Mouse (Mus musculus) B cell, adult 2 months (primary cell): ENCODE results near the gene Dhrs11.
"Not testable (repeated sequence)": the region's sequence is repeated elsewhere in the genome, so short reads cannot be mapped to it uniquely, and the experiment has no call there.

Experiments used
- DNase-seq, 2 experiments: peaks; one replicate each; pipeline ENCODE4 v3.0.0; 2022

Dhrs11 gene

GRCm38 (mm10) chr11:84828516-84829399 lies at the start of gene Dhrs11:
Dhrs11 (minus strand) TSS chr11:84828994.
- peak; percentile 87 for DNase-seq

DNA sequence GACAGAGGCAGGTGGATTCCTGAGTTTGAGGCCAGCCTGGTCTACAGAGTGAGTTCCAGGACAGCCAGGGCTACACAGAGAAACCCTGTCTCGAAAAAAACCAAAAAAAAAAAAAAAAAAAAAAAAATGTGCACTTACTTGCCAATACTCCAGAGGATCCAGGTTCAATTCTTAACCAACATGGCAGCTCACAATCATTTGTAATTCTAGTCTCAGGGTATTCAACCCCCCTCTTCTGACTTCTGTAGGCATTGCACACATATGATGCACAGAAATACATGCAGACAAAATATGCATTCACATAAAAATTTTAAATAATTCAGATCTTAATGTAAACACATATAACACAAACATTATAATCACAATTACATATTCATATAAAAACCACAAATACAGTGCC lies 47.2 kb upstream of the Dhrs11 start:
- not testable (repeated sequence) for DNase-seq

DNA sequence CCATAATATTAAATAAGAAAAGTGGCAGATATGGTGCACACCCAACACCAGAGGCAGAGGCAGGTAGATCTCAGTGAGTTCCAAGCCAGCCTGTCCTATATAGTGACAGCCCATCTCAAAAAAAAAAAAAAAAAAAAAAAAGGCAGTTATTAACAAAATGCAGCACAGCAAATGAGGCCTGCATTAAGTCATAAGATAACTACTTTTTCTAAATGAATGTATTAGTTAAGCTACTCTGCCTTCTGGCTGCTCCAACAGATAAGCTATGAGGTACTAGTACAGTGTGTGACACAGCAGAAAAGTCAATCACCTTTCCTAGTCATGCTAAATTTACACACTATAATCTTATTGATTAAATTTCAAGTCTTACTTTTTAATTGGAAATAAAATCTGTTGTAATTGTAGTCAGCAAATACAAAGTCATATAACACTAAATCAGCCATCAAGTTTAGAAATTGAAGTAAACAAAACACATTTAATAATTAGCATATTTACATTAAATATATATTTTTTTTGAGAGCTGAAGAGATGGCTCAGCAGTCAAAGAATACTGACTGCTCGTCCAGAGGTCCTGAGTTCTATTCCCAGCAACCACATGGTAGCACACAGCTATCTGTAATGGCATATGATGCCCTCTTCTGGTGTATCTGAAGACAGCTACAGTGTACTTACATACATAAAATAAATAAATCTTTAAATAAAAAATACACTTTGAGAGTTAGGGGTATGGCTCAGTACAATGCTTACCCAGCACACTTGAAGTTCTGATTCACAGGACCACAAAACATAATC lies 44.4 kb upstream of the Dhrs11 start:
- no peak for DNase-seq

DNA sequence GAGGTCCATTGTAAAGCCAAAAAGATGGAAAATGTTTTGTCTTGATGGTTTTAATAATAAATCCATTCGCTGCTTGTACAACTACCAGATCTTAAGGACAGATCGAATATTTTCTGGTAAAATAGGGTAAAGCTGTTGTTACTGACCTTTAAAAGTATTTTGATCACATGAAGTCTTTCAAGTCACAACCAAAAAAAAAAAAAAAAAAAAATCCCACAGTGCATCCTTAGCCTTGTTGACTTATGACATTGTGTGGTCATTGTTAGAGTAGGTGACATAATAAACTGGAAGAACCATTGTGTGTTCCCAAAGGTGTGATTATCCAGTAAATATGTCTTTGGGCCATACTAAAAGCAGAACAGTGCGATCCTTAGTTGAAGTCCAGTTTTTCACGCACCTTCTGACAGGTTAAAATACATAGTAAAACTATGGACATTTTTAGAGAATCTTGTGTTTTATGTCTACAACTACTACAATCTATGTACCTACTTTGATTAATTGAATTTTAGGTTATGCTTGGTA lies 42.8 kb upstream of the Dhrs11 start:
- DNase-seq = no peak

- DNase-seq = no peak
These were observed 42.3 kb upstream of the Dhrs11 start for GRCm38 (mm10) chr11:84871046-84871445.

DNA sequence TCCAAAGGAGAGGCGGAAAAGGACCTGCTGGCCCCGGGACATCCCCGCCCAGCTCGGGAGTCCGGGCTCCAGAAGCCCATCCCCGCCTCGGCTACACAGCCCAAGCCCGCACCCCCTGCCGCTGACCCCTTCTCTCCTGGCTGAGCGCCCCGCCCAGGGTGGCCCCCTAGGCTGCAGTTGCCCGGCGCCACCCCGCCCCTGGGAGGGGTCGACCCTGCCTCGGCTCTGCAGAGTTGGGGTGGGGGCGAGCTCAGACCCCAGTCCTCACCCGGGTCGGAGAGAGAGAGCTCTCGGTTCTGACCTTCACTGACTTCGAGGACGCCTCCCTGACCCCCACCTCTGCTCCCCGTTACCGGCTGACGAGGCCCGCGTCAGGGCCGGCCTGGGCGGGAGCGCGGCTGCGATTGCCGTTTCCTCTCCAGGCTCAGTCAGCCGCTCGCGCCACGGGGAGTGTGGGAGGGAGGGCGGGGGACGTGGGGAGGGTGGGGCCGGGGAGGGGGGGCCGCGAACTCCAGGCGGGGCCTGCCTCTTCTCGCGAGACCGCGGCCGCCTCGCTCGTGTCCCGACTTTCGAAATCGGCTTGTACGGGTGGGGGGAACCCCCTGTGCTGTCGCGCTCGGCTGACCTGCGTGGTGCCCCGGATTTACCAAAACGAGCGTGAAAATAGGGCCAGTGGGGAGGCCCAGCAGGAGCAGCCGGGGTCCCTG lies 41.7 kb upstream of the Dhrs11 start, which contains the start of gene Ggnbp2:
Gene Ggnbp2 (minus strand): TSS at position 481 of the 707 bp plus-strand sequence.
- DNase-seq = peak; percentile 95

DNA sequence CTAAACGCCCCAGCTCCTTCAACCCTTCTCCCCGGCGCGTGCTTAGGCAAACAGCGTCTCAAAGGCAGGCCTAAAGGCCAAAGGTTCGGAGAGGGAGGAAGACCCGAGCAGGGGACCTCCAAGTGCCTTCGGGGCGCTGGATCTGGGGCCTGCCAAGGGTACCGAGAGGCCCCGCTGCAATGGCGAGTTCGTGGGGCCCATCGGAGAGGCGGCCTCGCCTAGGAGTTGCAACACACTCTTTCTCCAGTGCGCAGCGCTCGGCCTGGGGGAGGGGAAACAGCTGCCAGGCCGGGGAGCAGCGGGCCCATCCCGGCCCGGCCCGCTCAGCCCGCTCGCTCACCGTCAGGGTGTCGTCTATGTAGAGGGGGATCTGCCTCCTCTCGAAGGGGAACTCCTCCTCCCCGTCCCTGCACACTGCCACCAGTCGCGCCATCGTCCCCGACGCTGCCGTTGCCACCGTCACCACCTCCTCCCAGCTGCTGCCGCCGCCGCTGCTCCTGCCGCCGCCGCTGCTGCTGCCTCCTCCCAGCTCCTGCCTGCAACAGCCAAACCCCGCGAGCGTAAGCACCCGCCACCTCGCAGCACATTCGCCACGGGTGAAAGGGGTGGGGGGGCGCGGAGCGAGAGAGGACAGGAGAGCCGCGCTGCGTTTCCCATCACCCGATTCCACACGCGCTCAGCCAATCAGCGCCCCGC lies 40.9 kb upstream of the Dhrs11 start:
- DNase-seq = peak; percentile 95 to 96

DNA sequence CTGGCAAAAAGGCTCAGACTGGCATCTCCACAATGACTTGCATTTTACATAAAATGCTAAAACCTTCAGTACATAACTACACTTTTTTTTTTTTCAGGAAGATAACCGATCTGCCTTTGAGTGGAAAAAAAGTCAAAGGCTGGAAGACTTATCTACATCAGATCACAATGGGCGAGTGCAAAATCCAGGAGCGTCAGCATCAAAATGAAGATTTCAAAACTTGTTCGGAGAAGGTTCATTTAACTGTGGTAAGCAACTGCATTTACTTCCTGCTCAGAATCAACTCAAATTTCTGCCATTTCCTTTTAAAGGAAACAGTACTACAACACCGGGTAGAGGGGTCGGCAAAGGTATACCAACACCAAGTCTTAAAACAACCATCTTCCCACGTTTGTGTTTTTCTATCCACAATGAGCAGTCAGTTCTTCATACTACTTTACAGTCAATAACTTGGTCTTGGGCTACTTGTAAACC lies 40.0 kb upstream of the Dhrs11 start:
- peak; percentile 19 to 22 for DNase-seq

- no peak for DNase-seq
These were observed 38.8 kb upstream of the Dhrs11 start for GRCm38 (mm10) chr11:84867586-84867985.

DNA sequence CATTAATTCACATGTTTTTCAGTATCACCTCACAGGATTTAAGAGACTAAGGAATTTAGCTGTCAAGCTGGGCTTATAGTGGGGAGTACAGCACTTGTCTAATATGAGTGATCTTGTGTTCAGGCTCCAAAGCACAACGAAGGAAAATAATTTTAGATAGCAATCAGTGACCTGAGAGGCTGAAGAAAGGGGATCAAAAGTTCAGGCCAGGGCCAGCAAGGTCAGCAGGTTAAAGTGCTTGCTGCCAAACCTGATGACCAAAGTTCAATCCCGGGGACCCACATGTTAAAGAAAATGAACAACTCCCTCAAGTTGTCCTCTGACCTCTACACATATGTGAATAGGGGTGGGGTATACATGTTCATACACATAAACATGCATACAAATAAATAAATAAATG lies 36.5 kb upstream of the Dhrs11 start:
- DNase-seq = no peak

GRCm38 (mm10) chr11:84855285-84855684 lies 26.5 kb upstream of the Dhrs11 start:
- DNase-seq = no peak

- DNase-seq = no peak
These were observed 18.8 kb upstream of the Dhrs11 start for GRCm38 (mm10) chr11:84847475-84848090.

- no peak for DNase-seq
These were observed 18.1 kb upstream of the Dhrs11 start for GRCm38 (mm10) chr11:84846741-84847474.

DNA sequence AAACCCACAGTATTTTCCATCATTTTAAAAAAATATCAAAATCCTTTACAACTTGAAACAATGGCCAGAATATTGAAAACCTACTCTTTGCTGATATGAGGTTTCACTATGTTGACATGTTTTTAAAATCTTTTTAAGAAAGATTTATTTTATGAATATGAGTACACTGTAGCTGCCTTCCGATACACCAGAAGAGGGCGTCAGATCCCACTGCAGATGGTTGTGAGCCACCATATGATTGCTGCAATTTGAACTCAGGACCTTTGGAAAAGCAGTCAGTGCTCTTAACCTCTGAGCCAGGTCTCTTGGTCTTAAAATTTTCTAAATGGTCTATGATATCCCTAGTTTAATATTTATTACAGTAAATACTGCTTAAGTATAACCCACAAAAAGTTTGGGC lies 10.5 kb upstream of the Dhrs11 start:
- DNase-seq = peak in 1 of 2 experiments; percentile 11

DNA sequence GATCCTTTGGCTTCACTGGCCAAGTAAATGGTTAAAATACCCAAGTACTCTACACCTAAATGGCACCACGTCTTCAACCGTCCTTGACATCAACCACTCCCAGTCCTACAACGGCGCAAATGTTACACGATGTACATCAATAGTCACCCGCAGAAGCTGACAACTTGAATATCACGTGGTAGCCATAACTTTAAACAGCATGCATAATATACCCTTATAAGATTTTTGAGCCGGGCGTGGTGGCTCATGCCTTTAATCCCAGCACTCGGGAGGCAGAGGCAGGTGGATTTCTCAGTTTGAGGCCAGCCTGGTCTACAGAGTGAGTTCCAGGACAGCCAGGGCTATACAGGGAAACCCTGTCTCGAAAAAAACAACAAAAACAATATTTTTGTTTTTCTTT lies 701 bp upstream of the Dhrs11 start:
- not testable (repeated sequence) for DNase-seq

- peak in 1 of 2 experiments; percentile 10 for DNase-seq
These were observed 792 bp downstream of the Dhrs11 start for GRCm38 (mm10) chr11:84827901-84828503.

- no peak for DNase-seq
These were observed 1.3 kb downstream of the Dhrs11 start for GRCm38 (mm10) chr11:84827492-84827891.

- no peak for DNase-seq
These were observed 2.6 kb downstream of the Dhrs11 start for GRCm38 (mm10) chr11:84826185-84826584.

DNA sequence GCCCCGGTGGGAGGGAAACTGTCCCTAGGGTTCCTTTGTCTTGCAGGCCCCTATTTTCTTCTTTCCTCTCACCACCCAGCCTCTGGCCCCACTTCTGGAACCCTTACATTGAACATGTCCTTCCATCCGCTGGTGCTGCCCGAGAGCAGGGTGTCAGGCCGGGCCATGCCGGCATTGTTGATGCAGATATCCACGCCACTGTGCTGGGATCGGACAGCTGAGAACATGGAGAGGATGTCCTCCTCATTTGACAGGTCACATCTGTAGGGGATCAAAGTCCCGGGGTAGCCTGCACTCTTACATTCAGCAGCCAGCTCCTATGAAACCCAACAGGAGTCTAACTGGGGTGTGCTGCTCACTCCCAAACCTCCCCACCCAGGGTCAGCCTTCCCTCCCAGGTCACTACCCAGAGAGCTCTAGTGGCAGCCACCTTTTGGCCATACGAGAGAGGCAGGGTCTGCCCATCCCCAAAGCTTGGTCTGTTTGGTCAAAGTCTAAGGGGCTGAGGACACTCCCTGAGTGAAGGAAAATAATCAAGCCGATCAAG lies 3.5 kb downstream of the Dhrs11 start:
- DNase-seq = no peak

GRCm38 (mm10) chr11:84823484-84823897 lies 5.3 kb downstream of the Dhrs11 start:
- no peak for DNase-seq
